Mouse (Mus musculus) megakaryocyte-erythroid progenitor cell, adult 5-6 weeks (primary cell): ENCODE data around the gene Xylb. TPM values are rescaled to one million over a fixed set of nuclear protein-coding genes. Genes with fewer than 3 reads are reported as not detected.

Experiments
- ATAC-seq: replicated peaks from 2 replicates; pipeline ENCODE4 v1.8.0; 2016; ENCODE audit warnings: mild to moderate bottlenecking, inconsistent platforms; ENCODE audit not compliant: severe bottlenecking, poor library complexity, low FRiP score, low TSS enrichment
- total RNA-seq, 2 experiments: library from RNA; stranded (forward) in 1 of 2; stranded (reverse) in 1 of 2; fragments of 200-1000, 215-1000 nt in 1 of 2; fragments of >200 nt in 1 of 2; fragmentation: Nextera tagmentation in 1 of 2; gene quantifications; 2 replicates each; pipeline ENCODE4 v1.2.3; 2014 to 2017

Xylb gene
- total RNA-seq, 2 experiments from 2014 or later: 4.3 to 5.4 TPM

GRCm38 (mm10) chr9:119438065-119438464 lies 80.9 kb downstream of the Xylb start:
- ATAC-seq: no peak

- no peak for ATAC-seq
Measured at GRCm38 (mm10) chr9:119438498-119439000, 81.4 kb downstream of the Xylb start.

Other genes starting within 250 kb of the Xylb start
- not detected in 2 replicates for gene Acaa1b, start 200.3 kb upstream of the Xylb start, total RNA-seq (2014; fragmentation: Nextera tagmentation)
- gene Acaa1b, start 200.3 kb upstream of the Xylb start, total RNA-seq (2017): not detected in 2 replicates
- gene Gm47289, start 198.2 kb upstream of the Xylb start, total RNA-seq (2014; fragmentation: Nextera tagmentation): not detected in 2 replicates
- gene Gm47289, start 198.2 kb upstream of the Xylb start, total RNA-seq (2017): not detected in 2 replicates
- gene Slc22a13, start 148.3 kb upstream of the Xylb start, total RNA-seq (2014; fragmentation: Nextera tagmentation): not detected in 2 replicates
- gene Slc22a13, start 148.3 kb upstream of the Xylb start, total RNA-seq (2017): not detected in 2 replicates
- 32.6 and 33.0 TPM in 2 replicates for gene Oxsr1, start 35.0 kb upstream of the Xylb start, total RNA-seq (2014; fragmentation: Nextera tagmentation)
- gene Oxsr1, start 35.0 kb upstream of the Xylb start, total RNA-seq (2017): 50.4 and 55.4 TPM in 2 replicates
- gene Acaa1a, start 17.7 kb upstream of the Xylb start, total RNA-seq (2014; fragmentation: Nextera tagmentation): 21.2 and 53.2 TPM in 2 replicates
- 8.3 and 30.1 TPM in 2 replicates for gene Acaa1a, start 17.7 kb upstream of the Xylb start, total RNA-seq (2017)
- 19.9 and 21.1 TPM in 2 replicates for gene Myd88, start 16.0 kb upstream of the Xylb start, total RNA-seq (2014; fragmentation: Nextera tagmentation)
- 16.2 and 18.8 TPM in 2 replicates for gene Myd88, start 16.0 kb upstream of the Xylb start, total RNA-seq (2017)
- gene Slc22a14, start 8.2 kb downstream of the Xylb start, total RNA-seq (2014; fragmentation: Nextera tagmentation): not detected in 2 replicates
- gene Slc22a14, start 8.2 kb downstream of the Xylb start, total RNA-seq (2017): not detected in 2 replicates
- 0.09 and 3.4 TPM in 2 replicates for gene Acvr2b, start 44.7 kb downstream of the Xylb start, total RNA-seq (2014; fragmentation: Nextera tagmentation)
- 1.3 TPM in 1 of 2 replicates, not detected in the other for gene Acvr2b, start 44.7 kb downstream of the Xylb start, total RNA-seq (2017)
- gene Exog, start 87.6 kb downstream of the Xylb start, total RNA-seq (2014; fragmentation: Nextera tagmentation): 8.2 and 11.1 TPM in 2 replicates
- gene Exog, start 87.6 kb downstream of the Xylb start, total RNA-seq (2017): 4.4 and 5.1 TPM in 2 replicates
- gene Scn5a, start 221.6 kb downstream of the Xylb start, total RNA-seq (2014; fragmentation: Nextera tagmentation): not detected in 2 replicates
- not detected in 2 replicates for gene Scn5a, start 221.6 kb downstream of the Xylb start, total RNA-seq (2017)